Mouse (Mus musculus): Measurements from ENCODE around the gene Prune1. TPM values are rescaled to one million over a fixed set of nuclear protein-coding genes. Genes with fewer than 3 reads are reported as not detected.
A peak's percentile ranks its signal among the peaks of the same experiment; 100 is the strongest.

The Prune1 gene
- total and polyA plus RNA-seq, 3 experiments, result 28.5 to 51.8 TPM; not detected in 1

DNA sequence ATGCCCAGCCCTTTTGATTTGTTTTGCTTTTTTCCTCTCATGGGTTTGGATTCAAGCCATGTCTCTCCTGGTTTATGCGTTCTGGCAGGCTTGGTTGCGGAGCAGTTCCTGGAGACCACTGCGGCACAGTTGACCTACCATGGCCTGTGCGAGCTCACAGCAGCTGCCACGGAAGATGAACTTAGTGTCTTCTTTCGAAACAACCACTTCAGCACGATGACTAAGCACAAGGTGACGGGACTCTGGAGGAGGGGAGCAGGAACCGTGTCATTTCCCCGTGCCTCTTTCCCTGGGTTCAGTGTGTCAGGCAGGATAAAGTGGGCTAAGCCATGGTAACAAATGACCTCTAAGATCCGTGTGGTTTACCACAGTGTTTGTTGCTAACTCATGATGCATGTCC lies 11.7 kb upstream of the Prune1 start:
- Histone ChIP-seq H3K27ac (ENCODE audit: control insufficient read depth, low read depth, low read length) (no peak overlapping the region), H3K27me3 (ENCODE audit: control insufficient read depth in 1 of 2, insufficient read depth in 2 of 2, low read length in 2 of 2) (no peaks in the 10 kb centered on the region), H3K9ac (ENCODE audit: control insufficient read depth, low read depth, low read length, poor library complexity, severe bottlenecking) (no peak overlapping the region), H3K79me2 (ENCODE audit: control insufficient read depth, insufficient read depth, low read length, poor library complexity) (peaks cover 5% of the 10 kb centered on the region; the same call in 1 of the 2 replicates), H3K36me3 (ENCODE audit: control insufficient read depth in 1 of 2, insufficient read depth in 2 of 2, low read length in 2 of 2) (peaks cover 10 to 28% of the 10 kb centered on the region in 2 experiments), H3K4me3 (ENCODE audit: control insufficient read depth in 1 of 2, insufficient read depth in 1 of 2, low read depth in 2 of 2, low read length in 2 of 2) (no peak overlapping the region), H3K4me1 (ENCODE audit: control insufficient read depth in 1 of 2, insufficient read depth in 2 of 2, low read length in 2 of 2) (peaks cover 3 to 8% of the 10 kb centered on the region in 2 experiments; a peak in 3 of 4 replicates), H3K9me3 (replicated peaks; ENCODE audit: insufficient read depth, low read length) (no peaks in the 10 kb centered on the region)
- DNase-seq (ENCODE audit: low read depth, low spot score), result peak; percentile 51
- TF ChIP-seq POLR2A (IDR thresholded peaks at IDR 0.05; ENCODE audit: control insufficient read depth in 1 of 2, insufficient read depth in 1 of 2, low read depth in 1 of 2, low read length in 2 of 2, poor library complexity in 1 of 2) (peak in 1 of 2 experiments; percentile 38; a peak in 2 of 4 replicates), ELF1 (IDR thresholded peaks at IDR 0.05; ENCODE audit: low read depth, low read length) (no peak), ZKSCAN1 (IDR thresholded peaks at IDR 0.05; ENCODE audit: low read depth, low read length) (no peak), CTCF (IDR thresholded peaks at IDR 0.05 in 2 of 3, conservative IDR thresholded peaks at IDR 0.05 in 1 of 3; ENCODE audit: control insufficient read depth in 1 of 3, insufficient read depth in 1 of 3, low read depth in 2 of 3, low read length in 3 of 3, poor library complexity in 1 of 3, severe bottlenecking in 1 of 3) (peak in 1 of 3 experiments; percentile 2; a peak in 1 of 6 replicates)

DNA sequence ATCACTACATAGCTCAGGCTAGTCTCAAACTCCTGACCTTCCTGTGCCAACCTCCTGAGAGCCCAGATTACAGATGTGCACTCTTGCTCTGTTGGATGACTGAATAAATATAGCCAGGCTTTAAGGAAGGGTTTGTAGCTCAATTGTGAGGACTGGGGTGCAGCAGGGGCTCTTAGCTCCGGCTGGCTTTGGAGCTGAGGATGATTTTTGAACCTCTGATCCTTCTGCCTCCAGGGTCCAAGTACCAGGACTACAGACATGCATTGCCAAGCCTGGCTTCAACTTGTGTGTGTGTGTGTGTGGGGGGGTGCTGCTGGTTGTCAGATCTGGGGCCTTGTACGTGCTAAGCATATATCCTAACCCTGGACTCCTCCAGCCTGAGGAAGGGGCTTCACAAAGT lies 11.0 kb upstream of the Prune1 start:
- DNase-seq (ENCODE audit: low read depth, low spot score), result no peak
- H3K27me3 ChIP-seq (ENCODE audit: control insufficient read depth in 1 of 2, insufficient read depth in 2 of 2, low read length in 2 of 2), result no peaks in the 10 kb centered on the region
- no peak overlapping the region for H3K9ac ChIP-seq (ENCODE audit: control insufficient read depth, low read depth, low read length, poor library complexity, severe bottlenecking)
- H3K4me1 ChIP-seq (ENCODE audit: control insufficient read depth in 1 of 2, insufficient read depth in 2 of 2, low read length in 2 of 2), result peaks cover 3 to 8% of the 10 kb centered on the region in 2 experiments; a peak in 3 of 4 replicates
- H3K79me2 ChIP-seq (ENCODE audit: control insufficient read depth, insufficient read depth, low read length, poor library complexity), result peaks cover 9% of the 10 kb centered on the region; the same call in 1 of the 2 replicates
- H3K4me3 ChIP-seq (ENCODE audit: control insufficient read depth in 1 of 2, insufficient read depth in 1 of 2, low read depth in 2 of 2, low read length in 2 of 2), result no peak overlapping the region
- no peak overlapping the region for H3K27ac ChIP-seq (ENCODE audit: control insufficient read depth, low read depth, low read length)
- H3K36me3 ChIP-seq (ENCODE audit: control insufficient read depth in 1 of 2, insufficient read depth in 2 of 2, low read length in 2 of 2), result peaks cover 10 to 31% of the 10 kb centered on the region in 2 experiments
- TF ChIP-seq ZMIZ1 (IDR thresholded peaks at IDR 0.05; ENCODE audit: low read depth, low read length) (0 out of 2 replicates have a peak, but pooled peaks have one; percentile 53), POLR2AphosphoS5 (IDR thresholded peaks at IDR 0.05; ENCODE audit: borderline replicate concordance, low read depth, low read length) (no peak), BHLHE40 (IDR thresholded peaks at IDR 0.05; ENCODE audit: borderline replicate concordance, low read depth, low read length) (no peak)
- no peaks in the 10 kb centered on the region for H3K9me3 ChIP-seq (replicated peaks; ENCODE audit: insufficient read depth, low read length)

DNA sequence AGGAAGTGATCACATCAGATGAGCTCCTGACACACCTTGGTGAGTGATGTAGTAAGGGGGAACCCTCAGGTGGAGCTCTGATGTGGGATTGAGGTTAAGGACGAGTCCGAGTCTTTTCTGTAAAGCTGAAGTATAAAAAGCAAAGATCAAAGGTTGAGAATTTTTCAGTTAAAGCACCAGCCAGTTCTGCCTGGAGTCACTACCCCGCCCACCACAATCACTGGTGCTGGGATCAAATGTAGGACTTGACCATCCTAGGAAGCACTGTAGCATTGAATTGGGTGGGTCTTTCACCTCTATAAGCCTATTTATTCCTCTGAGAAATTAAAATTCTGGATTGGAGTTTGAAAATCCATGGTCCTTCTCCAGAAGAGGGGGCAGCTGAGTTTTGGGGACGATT lies 9.2 kb upstream of the Prune1 start:
- peaks cover 17 to 25% of the 10 kb centered on the region in 2 experiments for H3K36me3 ChIP-seq (ENCODE audit: control insufficient read depth in 1 of 2, insufficient read depth in 2 of 2, low read length in 2 of 2)
- H3K4me1 ChIP-seq (ENCODE audit: control insufficient read depth in 1 of 2, insufficient read depth in 2 of 2, low read length in 2 of 2), result peaks cover 10 to 17% of the 10 kb centered on the region in 2 experiments
- no peak for TF ChIP-seq CHD1 (IDR thresholded peaks at IDR 0.05; ENCODE audit: low read depth, low read length)

DNA sequence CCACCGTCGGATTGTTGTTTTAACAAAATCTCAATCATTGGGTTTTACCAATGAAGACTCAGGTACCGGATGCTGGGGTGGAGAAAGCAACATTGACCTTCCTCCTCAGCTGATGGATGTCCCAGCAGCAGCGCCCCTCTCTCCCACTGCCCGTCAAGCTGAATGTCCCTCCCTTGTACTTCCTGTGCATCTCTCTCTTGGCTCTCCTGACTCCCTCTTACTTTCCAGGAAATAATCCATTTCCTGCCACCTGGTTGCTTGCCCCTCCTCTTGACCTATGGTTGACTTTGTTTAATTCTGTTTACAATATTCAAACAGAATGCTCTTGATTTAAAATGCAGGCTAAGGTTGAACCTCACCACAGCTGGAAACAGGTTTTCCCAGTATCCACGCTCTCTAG lies 8.3 kb upstream of the Prune1 start:
- peaks cover 23 to 25% of the 10 kb centered on the region in 2 experiments for H3K36me3 ChIP-seq (ENCODE audit: control insufficient read depth in 1 of 2, insufficient read depth in 2 of 2, low read length in 2 of 2)
- DNase-seq (ENCODE audit: low read depth, low spot score), result no peak
- no peak overlapping the region for H3K4me3 ChIP-seq (ENCODE audit: control insufficient read depth in 1 of 2, insufficient read depth in 1 of 2, low read depth in 2 of 2, low read length in 2 of 2)

More for the DNA sequence above, 9.2 kb upstream of the Prune1 start:
- no peak overlapping the region for H3K27ac ChIP-seq (ENCODE audit: control insufficient read depth, low read depth, low read length)
- no peak for DNase-seq (ENCODE audit: low read depth, low spot score)
- no peaks in the 10 kb centered on the region for H3K9me3 ChIP-seq (replicated peaks; ENCODE audit: insufficient read depth, low read length)
- H3K9ac ChIP-seq (ENCODE audit: control insufficient read depth, low read depth, low read length, poor library complexity, severe bottlenecking), result no peak overlapping the region
- H3K4me3 ChIP-seq (ENCODE audit: control insufficient read depth in 1 of 2, insufficient read depth in 1 of 2, low read depth in 2 of 2, low read length in 2 of 2), result no peak overlapping the region
- H3K27me3 ChIP-seq (ENCODE audit: control insufficient read depth in 1 of 2, insufficient read depth in 2 of 2, low read length in 2 of 2), result no peaks in the 10 kb centered on the region
- H3K79me2 ChIP-seq (ENCODE audit: control insufficient read depth, insufficient read depth, low read length, poor library complexity), result peaks cover 20% of the 10 kb centered on the region

More for the DNA sequence above, 8.3 kb upstream of the Prune1 start:
- no peak overlapping the region for H3K27ac ChIP-seq (ENCODE audit: control insufficient read depth, low read depth, low read length)
- H3K27me3 ChIP-seq (ENCODE audit: control insufficient read depth in 1 of 2, insufficient read depth in 2 of 2, low read length in 2 of 2), result no peaks in the 10 kb centered on the region
- H3K79me2 ChIP-seq (ENCODE audit: control insufficient read depth, insufficient read depth, low read length, poor library complexity), result peaks cover 20% of the 10 kb centered on the region
- H3K9ac ChIP-seq (ENCODE audit: control insufficient read depth, low read depth, low read length, poor library complexity, severe bottlenecking), result no peak overlapping the region
- no peaks in the 10 kb centered on the region for H3K9me3 ChIP-seq (replicated peaks; ENCODE audit: insufficient read depth, low read length)
- TF ChIP-seq CTCF (IDR thresholded peaks at IDR 0.05 in 2 of 3, conservative IDR thresholded peaks at IDR 0.05 in 1 of 3; ENCODE audit: control insufficient read depth in 1 of 3, insufficient read depth in 1 of 3, low read depth in 2 of 3, low read length in 3 of 3, poor library complexity in 1 of 3, severe bottlenecking in 1 of 3), result 0 out of 6 replicates have a peak, but pooled peaks of 1 of the 3 experiments have one; percentile 9
- TF ChIP-seq HCFC1 (IDR thresholded peaks at IDR 0.05; ENCODE audit: low read depth, low read length), result no peak
- H3K4me1 ChIP-seq (ENCODE audit: control insufficient read depth in 1 of 2, insufficient read depth in 2 of 2, low read length in 2 of 2), result peaks cover 12 to 24% of the 10 kb centered on the region in 2 experiments
